Mouse (Mus musculus) hindbrain, embryonic 10.5 days (tissue): Measurements from ENCODE around the gene Prop1. TPM values are rescaled to one million over a fixed set of nuclear protein-coding genes. Genes with fewer than 3 reads are reported as not detected.

Experiments
- DNase-seq: peaks from one replicate; pipeline ENCODE4 v3.0.0-alpha.2; 2017; ENCODE audit warnings: low spot score
- H3K27ac ChIP-seq: fragments of 300-500 bp; sonication (generic); 2 replicates; pipeline ENCODE4 v1.5.1; 2016; ENCODE audit warnings: mild to moderate bottlenecking, moderate library complexity
- H3K27me3 ChIP-seq: fragments of 300-500 bp; sonication (generic); 2 replicates; pipeline ENCODE4 v1.6.1; 2016; ENCODE audit warnings: mild to moderate bottlenecking; ENCODE audit not compliant: poor library complexity, insufficient read depth, severe bottlenecking
- H3K36me3 ChIP-seq: fragments of 300-500 bp; sonication (generic); 2 replicates; pipeline ENCODE4 v1.6.1; 2016; ENCODE audit warnings: mild to moderate bottlenecking, moderate library complexity
- H3K4me1 ChIP-seq: fragments of 300-500 bp; sonication (generic); replicated peaks from 2 replicates; pipeline ENCODE4 v1.6.1; 2016; ENCODE audit warnings: mild to moderate bottlenecking
- H3K4me3 ChIP-seq: fragments of 300-500 bp; sonication (generic); 2 replicates; pipeline ENCODE4 v1.5.1; 2016; ENCODE audit warnings: mild to moderate bottlenecking, moderate library complexity
- H3K9me3 ChIP-seq: fragments of 300-500 bp; sonication (generic); 2 replicates; pipeline ENCODE4 v1.6.1; 2016; ENCODE audit warnings: mild to moderate bottlenecking, moderate library complexity
- WGBS: fragments of 180-500 bp; shearing (Covaris S2); methylation state at CpG from one replicate; pipeline ENCODE4 v1.1.7; 2016; 5-methylcytosine and 5-hydroxymethylcytosine counted together
- polyA plus RNA-seq: library from polyadenylated mRNA; unstranded; fragments of >200 nt; fragmentation: Nextera tagmentation; extraction: Ambion mirVana; gene quantifications from 2 replicates; pipeline ENCODE4 v1.2.1, GENCODE M21; 2016

The Prop1 gene
- not detected in 2 replicates for polyA plus RNA-seq

DNA sequence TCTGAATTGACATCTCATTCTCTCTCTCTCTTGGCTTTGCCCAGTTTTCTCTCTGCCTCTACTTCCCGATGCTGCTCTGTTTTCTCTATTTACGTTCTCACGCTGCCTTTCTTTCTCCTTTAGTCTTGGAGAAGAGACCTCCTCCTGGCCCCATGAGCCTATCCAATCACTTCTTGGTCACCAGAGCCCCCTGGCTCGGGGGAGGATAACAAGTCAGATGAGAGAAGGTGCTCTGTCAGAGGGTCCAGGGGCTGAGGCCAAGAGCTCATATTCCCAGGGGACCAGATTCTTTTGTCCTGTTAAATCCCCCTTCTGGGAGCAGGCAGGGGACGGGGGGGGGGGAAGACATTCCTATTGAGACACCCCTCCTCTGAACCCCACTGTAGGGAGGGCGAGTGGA, at the start of gene Prop1:
Gene Prop1 (minus strand): TSS at position 101 of the 400 bp plus-strand sequence.
- H3K4me1 ChIP-seq, result no peaks in the 10 kb centered on the region
- no peaks in the 10 kb centered on the region for H3K9me3 ChIP-seq
- no peak for DNase-seq
- 0 out of 2 replicates have a peak, but pooled peaks cover 4% of the 10 kb centered on the region for H3K27me3 ChIP-seq
- WGBS, result 64% methylated on average over 6 of the region's 6 CpGs
- H3K27ac ChIP-seq, result no peak within 1 kb of the TSS
- no peaks in the 10 kb centered on the region for H3K36me3 ChIP-seq
- no peak within 1 kb of the TSS for H3K4me3 ChIP-seq

GRCm38 (mm10) chr11:51003296-51003695, 49.7 kb upstream of the Prop1 start, which contains the start of gene Olfr51:
Olfr51 (plus strand) TSS chr11:51003596.
- no peaks in the 10 kb centered on the region for H3K4me1 ChIP-seq
- no peak within 1 kb of the TSS for H3K4me3 ChIP-seq
- no peaks in the 10 kb centered on the region for H3K36me3 ChIP-seq
- H3K27me3 ChIP-seq, result no peaks in the 10 kb centered on the region
- WGBS, result 79% methylated on average over 5 of the region's 5 CpGs
- DNase-seq, result no peak
- no peaks in the 10 kb centered on the region for H3K9me3 ChIP-seq
- no peak within 1 kb of the TSS for H3K27ac ChIP-seq

- Histone ChIP-seq H3K4me3 (no peak within 1 kb of the TSS), H3K4me1 (no peaks in the 10 kb centered on the region), H3K9me3 (no peaks in the 10 kb centered on the region), H3K36me3 (no peaks in the 10 kb centered on the region), H3K27me3 (no peaks in the 10 kb centered on the region), H3K27ac (no peak within 1 kb of the TSS)
- 65% methylated on average over 5 of the region's 5 CpGs for WGBS
- DNase-seq, result no peak
Observed at GRCm38 (mm10) chr11:50981667-50982066, 28.1 kb upstream of the Prop1 start, which contains the start of gene Olfr1377. Olfr1377 (plus strand) TSS chr11:50981967.

DNA sequence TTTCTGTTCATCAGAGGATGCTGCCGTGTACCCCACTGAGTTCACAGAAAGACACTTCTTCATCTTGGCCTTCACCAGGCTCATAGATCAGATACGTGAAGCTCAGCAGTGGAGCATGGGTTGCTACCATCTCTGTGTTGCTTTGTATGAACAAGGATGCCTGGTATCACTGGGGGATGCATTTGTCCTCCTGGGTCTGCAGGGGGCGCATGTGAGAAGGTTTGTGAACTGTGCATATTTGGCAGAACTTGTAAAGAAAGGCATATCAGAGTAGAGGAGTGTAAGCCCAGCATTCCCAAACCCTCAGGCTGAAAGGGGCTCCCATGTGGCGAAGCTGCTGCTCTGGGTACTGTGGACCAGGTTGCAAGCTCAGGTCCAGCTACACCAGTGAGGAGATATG, 23.7 kb upstream of the Prop1 start:
- peak; percentile 7 for DNase-seq
- H3K4me3 ChIP-seq, result no peak overlapping the region
- H3K27me3 ChIP-seq, result no peaks in the 10 kb centered on the region
- no peak overlapping the region for H3K27ac ChIP-seq
- H3K36me3 ChIP-seq, result no peaks in the 10 kb centered on the region
- WGBS, result 74% methylated on average over 4 of the region's 4 CpGs
- H3K9me3 ChIP-seq, result no peaks in the 10 kb centered on the region
- H3K4me1 ChIP-seq, result no peaks in the 10 kb centered on the region

GRCm38 (mm10) chr11:50966230-50966629, 12.7 kb upstream of the Prop1 start, which contains the start of gene Olfr1378:
Olfr1378 (plus strand) TSS chr11:50966530.
- Histone ChIP-seq H3K27ac (no peak within 1 kb of the TSS), H3K4me3 (no peak within 1 kb of the TSS), H3K27me3 (no peaks in the 10 kb centered on the region), H3K9me3 (no peaks in the 10 kb centered on the region), H3K36me3 (no peaks in the 10 kb centered on the region), H3K4me1 (no peaks in the 10 kb centered on the region)
- 89% methylated on average over 11 of the region's 11 CpGs for WGBS
- no peak for DNase-seq

GRCm38 (mm10) chr11:50964886-50965285, 11.3 kb upstream of the Prop1 start:
- DNase-seq, result no peak
- no peak overlapping the region for H3K27ac ChIP-seq
- H3K36me3 ChIP-seq, result no peaks in the 10 kb centered on the region
- 88% methylated on average over 2 of the region's 2 CpGs for WGBS
- H3K9me3 ChIP-seq, result no peaks in the 10 kb centered on the region
- H3K4me1 ChIP-seq, result no peaks in the 10 kb centered on the region
- H3K4me3 ChIP-seq, result no peak overlapping the region
- no peaks in the 10 kb centered on the region for H3K27me3 ChIP-seq

- no peaks in the 10 kb centered on the region for H3K4me1 ChIP-seq
Observed at GRCm38 (mm10) chr11:50952290-50952689, 1.3 kb downstream of the Prop1 start.

DNA sequence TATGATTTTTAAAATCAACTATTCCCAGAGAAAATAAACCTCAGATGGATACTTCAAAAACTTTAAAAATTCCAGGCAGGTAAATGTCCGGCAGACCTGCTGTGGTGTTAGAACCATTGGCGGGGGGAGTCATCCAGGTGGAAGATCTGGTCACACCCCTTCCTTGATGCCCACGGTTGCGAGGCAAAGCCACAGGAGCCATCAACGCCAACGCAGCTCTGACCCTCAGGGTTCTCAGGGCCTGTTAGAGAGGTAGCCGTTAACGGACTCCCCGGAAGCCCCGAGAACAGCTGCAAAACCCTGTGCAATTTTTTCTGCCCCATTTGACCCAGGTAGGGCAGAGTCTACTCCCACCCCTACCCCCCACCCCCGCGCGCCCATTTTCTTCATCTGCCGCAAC, 10.1 kb downstream of the Prop1 start, which contains the start of gene 4933414I15Rik:
Gene 4933414I15Rik (minus strand): TSS at position 260 of the 400 bp plus-strand sequence.
- 0 out of 2 replicates have a peak, but pooled peaks cover 7% of the 10 kb centered on the region for H3K27me3 ChIP-seq
- no peaks in the 10 kb centered on the region for H3K36me3 ChIP-seq
- DNase-seq, result no peak
- H3K9me3 ChIP-seq, result no peaks in the 10 kb centered on the region
- no peak within 1 kb of the TSS for H3K4me3 ChIP-seq
- no peaks in the 10 kb centered on the region for H3K4me1 ChIP-seq
- H3K27ac ChIP-seq, result no peak within 1 kb of the TSS
- WGBS, result 81% methylated on average over 14 of the region's 14 CpGs

More at GRCm38 (mm10) chr11:50952290-50952689, 1.3 kb downstream of the Prop1 start:
- H3K36me3 ChIP-seq, result no peaks in the 10 kb centered on the region
- 0 out of 2 replicates have a peak, but pooled peaks cover 4% of the 10 kb centered on the region for H3K27me3 ChIP-seq
- no peak overlapping the region for H3K4me3 ChIP-seq
- DNase-seq, result no peak
- WGBS, result 79% methylated on average over 14 of the region's 14 CpGs
- no peaks in the 10 kb centered on the region for H3K9me3 ChIP-seq
- H3K27ac ChIP-seq, result no peak overlapping the region

DNA sequence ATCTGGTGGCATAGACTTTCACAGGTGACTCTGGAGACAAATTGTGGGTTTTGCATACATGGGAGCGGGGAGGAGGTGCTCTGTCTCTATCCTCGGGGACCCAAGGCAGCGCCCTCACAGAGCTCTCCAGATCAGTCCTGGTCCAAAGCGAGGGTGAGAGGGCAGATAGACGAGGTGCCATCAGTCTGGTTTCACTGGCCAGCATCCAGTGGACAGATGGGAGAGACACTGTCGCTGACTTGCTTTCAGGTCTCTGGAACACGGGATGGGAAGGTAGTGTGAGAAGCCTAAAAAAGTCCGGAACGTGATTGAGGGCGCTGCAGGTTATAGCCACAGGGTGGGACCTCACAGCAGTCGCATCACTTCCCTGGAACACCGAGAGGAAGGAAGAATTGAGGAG, 11.2 kb downstream of the Prop1 start:
- H3K9me3 ChIP-seq, result no peaks in the 10 kb centered on the region
- no peaks in the 10 kb centered on the region for H3K36me3 ChIP-seq
- H3K27me3 ChIP-seq, result 0 out of 2 replicates have a peak, but pooled peaks cover 7% of the 10 kb centered on the region
- no peak overlapping the region for H3K4me3 ChIP-seq
- no peak overlapping the region for H3K27ac ChIP-seq
- no peaks in the 10 kb centered on the region for H3K4me1 ChIP-seq
- WGBS, result 75% methylated on average over 12 of the region's 12 CpGs
- DNase-seq, result no peak

DNA sequence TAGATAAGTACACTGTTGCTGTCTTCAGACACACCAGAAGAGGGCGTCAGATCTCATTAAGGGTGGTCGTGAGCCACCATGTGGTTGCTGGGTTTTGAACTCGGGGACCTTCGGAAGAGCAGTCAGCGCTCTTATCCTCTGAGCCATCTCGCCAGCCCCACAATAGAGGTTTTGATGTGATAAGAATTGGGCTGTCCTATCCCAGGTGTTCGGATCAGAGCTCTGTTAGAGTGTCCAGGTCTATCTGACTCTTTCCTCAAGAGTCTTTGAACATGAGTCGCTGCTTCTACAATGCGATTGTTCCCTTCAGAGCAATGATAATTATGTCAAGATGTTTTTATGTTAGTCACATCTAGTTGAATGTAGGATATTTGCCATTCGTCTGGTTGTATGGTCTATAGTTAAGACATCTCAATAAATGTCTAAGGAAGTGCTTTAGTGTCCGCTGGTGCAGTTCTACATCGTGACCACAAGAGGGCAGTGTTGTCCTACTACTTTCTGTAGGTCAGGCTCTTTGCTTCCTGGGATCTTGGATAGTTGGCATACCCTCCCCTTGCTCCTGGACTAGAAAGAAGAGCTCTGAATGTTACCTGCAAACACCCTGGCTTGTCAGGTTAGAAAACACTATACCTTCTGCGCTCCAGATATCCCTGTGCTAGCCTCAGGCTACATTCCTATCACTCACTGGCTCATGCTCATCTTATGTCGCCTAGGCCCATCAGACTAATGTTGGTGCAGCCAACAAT, 13.8 kb downstream of the Prop1 start:
- Histone ChIP-seq H3K27me3 (0 out of 2 replicates have a peak, but pooled peaks cover 7% of the 10 kb centered on the region), H3K27ac (no peak overlapping the region), H3K36me3 (no peaks in the 10 kb centered on the region), H3K4me3 (no peak overlapping the region), H3K9me3 (no peaks in the 10 kb centered on the region), H3K4me1 (no peaks in the 10 kb centered on the region)
- 39% methylated on average over 14 of the region's 14 CpGs for WGBS
- DNase-seq, result peak; percentile 42

DNA sequence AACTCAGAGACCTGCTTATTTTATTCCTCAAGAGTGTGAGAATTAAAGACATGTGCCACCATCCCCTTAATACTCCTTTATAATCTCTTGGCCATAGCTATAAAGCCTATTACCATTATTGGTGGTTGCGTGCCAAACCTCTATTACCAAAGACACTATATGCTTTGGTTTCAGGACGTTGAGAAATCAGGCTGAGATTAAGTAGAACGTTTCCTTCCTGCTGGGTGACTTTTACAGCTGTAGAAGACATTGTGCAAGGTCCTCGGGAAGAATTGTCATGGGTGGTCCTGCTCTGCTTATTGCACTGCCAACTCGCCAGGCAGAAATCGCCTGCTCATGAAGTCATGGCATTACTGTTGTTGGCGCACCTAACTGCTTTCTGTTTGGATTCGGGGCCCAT, 15.1 kb downstream of the Prop1 start:
- Histone ChIP-seq H3K9me3 (no peaks in the 10 kb centered on the region), H3K4me3 (no peak overlapping the region), H3K27me3 (0 out of 2 replicates have a peak, but pooled peaks cover 4% of the 10 kb centered on the region), H3K27ac (no peak overlapping the region), H3K4me1 (no peaks in the 10 kb centered on the region), H3K36me3 (no peaks in the 10 kb centered on the region)
- WGBS, result 84% methylated on average over 8 of the region's 8 CpGs
- DNase-seq, result no peak

DNA sequence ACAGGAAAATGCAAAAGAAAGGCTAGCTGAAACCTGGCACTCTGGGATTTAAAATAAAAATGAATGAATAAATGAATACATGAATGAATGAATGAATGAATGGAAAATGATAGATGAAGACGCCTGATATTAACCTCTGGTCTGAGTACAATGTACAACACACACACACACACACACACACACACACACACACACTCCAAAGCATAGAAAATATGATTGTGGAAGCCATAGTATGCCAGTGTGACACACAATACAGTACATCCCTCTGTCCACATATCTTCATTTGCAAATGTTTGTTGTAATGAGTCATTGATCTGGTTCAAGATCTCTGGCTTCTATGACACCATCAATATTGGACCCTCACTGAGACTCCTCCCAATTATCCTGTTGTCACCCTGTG, 21.5 kb downstream of the Prop1 start:
- 80% methylated on average over 1 of the region's 1 CpGs for WGBS
- H3K27ac ChIP-seq, result peak overlapping the region; percentile 86
- H3K4me1 ChIP-seq, result peaks cover 11% of the 10 kb centered on the region
- H3K4me3 ChIP-seq, result peak overlapping the region; percentile 70
- no peaks in the 10 kb centered on the region for H3K9me3 ChIP-seq
- DNase-seq, result no peak
- H3K27me3 ChIP-seq, result peaks cover 20% of the 10 kb centered on the region
- no peaks in the 10 kb centered on the region for H3K36me3 ChIP-seq

DNA sequence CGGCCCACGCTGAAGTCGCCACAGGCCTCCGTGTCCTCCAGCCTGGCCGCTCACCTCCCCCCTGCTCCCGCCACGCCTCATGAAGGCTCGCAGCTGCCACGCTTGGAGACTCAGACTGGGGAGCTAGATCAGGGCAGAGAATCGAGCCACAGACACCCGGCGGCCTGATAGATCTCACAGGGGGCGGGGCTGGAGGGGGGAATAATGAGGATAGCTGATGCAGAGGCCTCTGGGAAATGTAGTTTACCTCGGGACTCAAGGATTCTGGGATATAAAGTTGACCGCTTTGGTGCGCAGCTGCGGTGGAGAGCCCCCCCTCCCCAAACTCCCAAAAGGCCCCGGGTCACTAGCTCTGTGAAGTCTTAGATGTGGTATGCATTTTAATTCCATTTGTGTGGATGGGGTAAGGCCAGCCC, 22.1 kb downstream of the Prop1 start, which contains the start of gene Zfp354b:
Gene Zfp354b (minus strand): TSS at position 183 of the 416 bp plus-strand sequence.
- WGBS, result under 1% methylated on average over 18 of the region's 18 CpGs
- H3K27ac ChIP-seq, result peak within 1 kb of the TSS; percentile 86
- H3K4me1 ChIP-seq, result peaks cover 11% of the 10 kb centered on the region
- H3K27me3 ChIP-seq, result peaks cover 20% of the 10 kb centered on the region
- DNase-seq, result peak; percentile 91
- H3K36me3 ChIP-seq, result no peaks in the 10 kb centered on the region
- no peaks in the 10 kb centered on the region for H3K9me3 ChIP-seq
- peak within 1 kb of the TSS; percentile 70 for H3K4me3 ChIP-seq
